Mouse (Mus musculus): ENCODE data around the gene Tssk1.
A peak's percentile ranks its signal among the peaks of the same experiment; 100 is the strongest.

Gene Tssk1

GRCm38 (mm10) chr16:17911052-17911595, 17.1 kb downstream of the Tssk1 start, which contains the start of gene Ess2:
TSS of gene Ess2 (minus strand) at chr16:17911348.
- peak; percentile 95 for DNase-seq

DNA sequence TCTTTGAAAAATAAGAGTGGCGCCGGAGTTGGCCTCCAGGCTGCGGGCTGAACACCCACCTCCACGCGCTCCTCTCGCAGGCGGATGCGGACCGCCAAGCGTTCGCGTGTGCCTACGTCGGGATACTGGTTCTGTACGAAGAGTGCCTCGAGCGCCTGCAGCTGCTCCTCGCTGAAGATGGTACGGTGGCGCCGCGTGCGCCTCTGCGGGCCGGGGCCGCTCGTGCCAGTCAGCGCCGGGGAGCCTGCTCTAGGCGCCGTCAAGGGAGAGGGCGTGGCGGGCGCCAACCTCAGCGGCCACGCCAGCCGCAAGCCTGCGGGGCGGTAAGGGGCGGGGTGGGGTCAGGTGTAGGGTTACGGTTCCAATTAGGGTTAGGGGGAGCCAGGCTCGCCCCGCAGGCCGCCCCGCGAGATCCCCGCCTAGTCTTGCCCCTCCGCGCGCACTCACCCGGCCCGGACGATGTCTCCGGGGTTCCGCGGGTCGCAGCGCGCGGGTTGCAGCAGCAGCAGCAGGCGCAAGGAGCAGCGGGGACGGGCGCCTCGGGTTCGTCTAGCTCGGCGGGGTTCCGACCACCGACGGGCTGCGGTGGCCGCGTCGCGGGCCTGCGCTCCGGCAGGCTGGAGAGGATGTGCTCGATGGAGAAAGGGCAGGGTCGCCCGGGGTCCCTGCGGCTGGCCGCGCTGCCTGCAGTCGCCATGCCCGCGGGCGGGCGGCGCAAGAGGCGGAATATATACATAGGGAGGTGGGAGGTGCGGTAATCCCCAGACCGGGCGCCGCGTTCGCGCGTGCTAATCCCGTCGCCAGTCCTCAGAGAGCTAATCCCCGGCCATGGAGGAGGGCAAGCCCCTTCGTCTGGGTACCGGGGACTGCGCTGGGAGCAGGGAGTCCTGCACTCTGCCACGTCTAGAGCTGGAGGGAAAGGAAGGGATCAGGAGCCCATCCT, 20.6 kb downstream of the Tssk1 start, which contains the start of gene Gsc2:
Gene Gsc2, minus strand, starts transcription at position 753 of the 943 bp plus-strand sequence.
- DNase-seq: peak; percentile 17

DNA sequence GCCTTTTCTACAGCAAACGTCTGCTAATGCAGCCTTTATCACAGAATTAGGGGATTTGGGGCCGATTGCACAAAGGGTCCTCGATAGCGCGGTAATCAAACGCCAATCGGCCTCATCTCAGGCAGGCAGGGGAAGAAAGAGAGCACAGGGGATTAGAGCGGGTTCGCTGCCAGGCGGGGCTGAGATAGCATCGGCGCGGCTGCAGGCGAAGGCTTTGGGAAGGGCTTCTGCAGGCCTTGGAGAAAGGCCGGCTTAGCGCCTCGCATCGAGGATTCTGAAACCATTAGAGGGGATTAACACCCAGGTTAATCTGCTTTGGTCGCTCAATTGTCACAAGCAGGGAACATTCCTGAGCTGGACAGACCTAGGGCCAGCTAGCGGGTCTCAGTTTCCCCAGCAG, 26.6 kb downstream of the Tssk1 start:
- no peak for DNase-seq

DNA sequence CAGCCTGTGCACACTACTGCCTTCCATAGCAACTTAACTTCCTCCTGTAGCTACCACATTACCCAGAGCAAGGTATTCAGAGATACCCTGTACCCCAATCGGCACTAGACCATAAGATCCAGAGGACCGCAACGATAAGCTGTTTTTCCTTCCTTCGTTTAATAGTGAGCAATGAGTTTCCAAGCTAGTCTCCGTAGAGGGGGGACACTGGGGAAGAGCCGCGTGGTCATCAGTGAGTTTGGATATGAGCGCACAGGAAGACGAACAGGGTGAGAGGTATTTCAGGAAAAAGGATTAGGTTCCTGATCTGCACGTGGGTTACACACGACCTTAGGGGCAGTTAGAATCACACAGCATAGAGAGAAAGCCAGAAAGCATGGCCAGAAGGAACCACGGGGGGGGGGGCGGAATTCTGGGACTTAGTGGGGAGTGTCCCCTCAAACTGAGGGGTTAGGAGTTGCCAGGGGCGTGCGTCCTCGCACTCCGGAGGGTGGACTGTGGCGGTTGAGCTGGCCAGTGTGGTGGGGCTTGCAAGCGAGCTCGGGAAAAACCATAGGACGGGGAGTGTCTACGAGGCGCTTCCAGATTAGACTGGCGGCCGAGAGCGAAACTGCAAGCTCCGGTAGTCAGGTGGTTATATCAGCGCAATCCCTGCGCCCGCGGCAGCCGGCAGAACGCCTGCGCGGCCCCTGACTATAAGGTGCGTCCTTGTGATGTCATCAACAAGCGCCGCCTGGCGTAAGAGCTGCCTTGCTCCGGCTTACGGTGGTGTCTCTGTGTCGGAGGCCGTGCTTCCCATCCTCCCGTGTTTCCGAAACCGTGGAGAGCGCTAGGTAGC, 27.5 kb downstream of the Tssk1 start:
- DNase-seq: peak; percentile 97

GRCm38 (mm10) chr16:17922163-17922538, 28.1 kb downstream of the Tssk1 start:
- no peak for DNase-seq

GRCm38 (mm10) chr16:17927351-17928082, 33.5 kb downstream of the Tssk1 start:
- DNase-seq: peak; percentile 53

GRCm38 (mm10) chr16:17928087-17928580, 34.1 kb downstream of the Tssk1 start, which contains the start of gene Slc25a1:
TSS of gene Slc25a1 (minus strand) at chr16:17928219.
- peak; percentile 83 for DNase-seq

DNA sequence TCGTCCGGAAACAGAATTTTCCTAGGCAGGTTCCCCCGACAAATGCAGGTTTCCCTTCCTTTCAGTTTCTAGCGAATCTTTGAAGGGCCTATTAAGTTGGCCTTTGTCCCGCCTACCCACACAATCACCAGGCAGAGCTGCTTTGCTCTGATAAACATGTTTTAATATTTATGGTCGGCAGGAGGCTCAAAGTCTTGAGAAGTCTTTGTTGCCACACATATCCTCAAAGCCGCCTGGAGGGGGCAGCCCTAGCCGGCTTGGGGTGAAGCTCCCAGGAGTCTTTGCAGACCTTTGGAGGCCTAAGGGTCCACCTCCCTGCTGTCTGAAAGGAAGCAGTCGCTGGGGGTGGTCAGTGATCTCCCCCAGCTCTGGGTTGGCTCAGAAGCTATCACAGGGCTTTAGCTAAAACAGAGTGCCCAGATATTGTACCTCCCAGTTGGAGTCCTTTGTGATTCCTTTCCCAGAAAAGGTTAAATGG, 34.6 kb downstream of the Tssk1 start:
- peak; percentile 94 for DNase-seq

- DNase-seq: no peak
These were observed 35.2 kb downstream of the Tssk1 start for GRCm38 (mm10) chr16:17929211-17929610.

GRCm38 (mm10) chr16:17929631-17930030, 35.6 kb downstream of the Tssk1 start:
- DNase-seq: no peak

DNA sequence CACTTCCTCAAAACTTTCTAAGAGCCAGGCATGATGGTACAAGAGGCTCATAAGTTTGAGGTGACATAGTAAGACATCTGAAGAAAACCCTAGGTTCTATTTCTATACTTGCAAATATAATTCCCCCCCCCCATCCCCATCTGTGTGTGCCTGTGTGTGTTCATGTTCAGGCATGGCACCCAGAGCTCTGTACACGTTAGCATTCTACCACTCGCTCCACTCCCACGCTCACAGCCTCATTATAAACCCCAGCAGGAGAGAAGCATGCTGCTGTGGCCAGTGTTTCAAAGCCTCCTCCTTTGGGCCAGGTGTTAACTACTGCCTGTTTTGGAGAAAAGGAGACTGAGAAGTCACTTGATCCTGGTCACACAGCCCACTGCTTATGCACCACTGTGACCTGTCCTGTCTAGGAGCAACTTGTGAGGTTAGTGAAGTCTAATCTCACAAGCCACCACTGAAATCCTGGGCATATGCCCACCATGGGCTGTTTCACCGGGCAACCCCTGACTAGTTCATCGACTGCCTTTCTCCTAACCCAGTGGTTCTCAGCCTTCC, 38.0 kb downstream of the Tssk1 start:
- no peak for DNase-seq

DNA sequence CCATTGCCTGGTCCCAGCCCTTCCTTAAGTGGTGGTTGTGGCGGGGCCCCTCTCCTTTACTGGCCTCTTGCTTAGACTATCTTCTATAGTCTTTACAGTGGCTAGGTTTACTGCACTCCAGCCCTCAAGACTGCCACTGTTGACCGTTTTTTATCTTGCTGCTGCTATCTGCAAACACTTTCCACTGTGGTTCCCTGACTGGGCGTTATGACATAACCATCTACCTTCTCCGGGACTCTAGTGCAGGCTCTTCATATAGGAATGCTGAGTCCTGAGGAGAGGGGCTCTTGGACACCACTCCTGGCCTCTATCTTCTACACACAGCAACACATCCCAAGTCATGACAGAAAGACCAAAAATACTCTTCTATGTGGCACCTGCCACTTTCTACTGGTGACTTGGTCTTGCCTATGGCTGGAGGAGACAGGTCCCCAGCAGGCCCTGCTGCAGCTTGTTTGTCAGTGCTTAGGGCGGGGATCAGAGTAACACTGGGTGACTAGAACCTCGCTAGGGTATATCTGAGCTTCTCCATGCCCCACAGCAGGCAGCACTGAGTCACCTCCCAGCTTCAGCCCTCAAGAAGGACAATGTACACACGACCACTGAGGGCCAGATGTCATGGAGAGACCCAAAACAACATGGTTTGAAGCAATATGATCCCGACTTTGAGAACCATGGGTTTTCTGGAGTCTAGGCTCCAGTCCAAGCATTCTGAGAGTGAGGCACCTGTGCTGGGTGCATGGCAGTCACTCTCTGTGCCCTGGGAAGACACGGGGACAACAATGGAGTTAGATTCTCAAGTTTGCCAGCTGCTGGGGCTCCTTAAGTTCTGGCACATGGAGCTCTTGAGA, 39.8 kb downstream of the Tssk1 start:
- DNase-seq: no peak

DNA sequence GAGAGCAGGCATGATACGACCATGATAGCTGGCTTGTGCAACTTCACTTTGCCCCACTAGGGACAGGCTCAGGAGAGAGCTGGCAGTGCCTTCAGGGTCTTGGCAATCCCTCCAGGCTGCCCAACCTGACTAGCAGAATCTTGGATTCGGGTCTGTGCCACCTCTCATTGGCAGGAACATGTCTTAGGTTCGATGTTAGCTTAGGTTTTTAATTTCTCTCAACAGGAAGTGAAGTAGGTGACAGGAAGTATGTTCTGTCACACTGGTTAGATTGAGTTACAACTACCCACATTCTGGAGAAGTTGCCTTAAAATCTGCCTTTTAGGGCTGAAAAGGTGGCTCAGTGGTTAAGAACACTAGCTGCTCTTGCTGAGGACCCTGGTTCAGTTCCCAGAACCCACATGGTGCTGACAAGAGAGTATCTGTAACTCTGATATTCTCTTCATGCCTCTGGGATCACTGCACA, 40.5 kb downstream of the Tssk1 start:
- DNase-seq: no peak

DNA sequence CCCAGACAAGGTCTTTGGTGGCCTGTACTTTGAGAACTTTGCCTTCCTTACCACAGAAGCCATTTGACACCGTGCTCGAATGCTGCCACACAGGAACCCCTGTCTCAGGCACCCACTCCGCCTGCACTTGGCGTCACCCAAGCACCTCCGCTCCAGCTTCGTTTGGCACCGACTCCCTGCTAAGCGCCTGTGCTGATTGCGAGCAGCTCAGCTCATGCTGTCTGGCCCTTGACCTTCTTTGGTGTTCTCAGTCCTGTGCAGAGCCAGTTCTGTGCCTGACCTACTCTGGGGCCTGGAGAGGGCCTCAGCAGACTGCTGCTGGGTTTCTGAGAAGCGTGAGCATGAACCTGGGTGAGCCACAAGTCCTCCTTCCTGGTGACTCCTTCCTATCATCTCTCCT, 42.8 kb downstream of the Tssk1 start:
- peak; percentile 51 for DNase-seq

DNA sequence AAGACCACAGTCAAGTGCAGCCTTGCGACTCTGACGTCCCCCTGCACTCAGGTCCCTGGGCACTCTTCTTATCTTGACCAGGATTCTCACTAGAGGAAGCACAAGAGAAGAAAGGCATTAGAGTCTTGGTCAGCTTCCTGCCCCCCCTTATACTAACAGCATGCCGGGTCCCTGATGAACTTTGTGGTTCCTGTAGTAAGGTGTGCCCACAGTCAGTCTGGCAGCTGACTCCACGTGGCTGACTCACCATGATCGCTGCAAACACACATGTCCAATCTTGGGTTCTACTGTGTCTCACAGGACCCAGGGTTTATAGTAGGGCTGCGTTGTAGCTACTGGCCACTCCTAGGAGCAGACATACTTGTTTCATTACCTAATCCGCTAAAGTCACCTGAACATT, 44.2 kb downstream of the Tssk1 start:
- DNase-seq: no peak

- DNase-seq: peak; percentile 83
These were observed 44.8 kb downstream of the Tssk1 start for GRCm38 (mm10) chr16:17938821-17939220.

DNA sequence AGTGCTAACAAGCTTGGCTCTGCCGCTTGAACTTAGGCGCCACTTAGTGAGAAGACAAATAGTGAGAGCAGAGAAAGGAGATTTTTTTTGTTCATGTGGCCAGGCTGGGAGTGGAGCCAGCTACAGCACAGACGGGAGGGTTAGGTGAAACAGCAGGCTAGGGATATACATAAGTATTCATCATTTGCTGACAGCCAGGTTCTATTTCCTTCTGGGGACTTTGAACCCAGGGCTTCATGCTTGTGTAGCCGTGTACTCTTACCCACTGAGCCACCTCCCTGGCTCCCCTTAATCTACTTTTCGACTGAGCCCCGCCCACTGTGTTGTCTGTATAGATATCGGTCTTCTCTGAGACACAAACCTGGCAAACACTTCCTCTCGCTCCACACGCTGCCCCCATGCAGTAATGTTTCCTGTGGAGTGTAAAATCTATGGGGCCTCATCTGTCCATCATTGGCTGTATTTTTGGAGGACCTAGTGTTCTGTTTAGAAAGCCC, 45.3 kb downstream of the Tssk1 start:
- no peak for DNase-seq

- no peak for DNase-seq
These were observed 49.4 kb downstream of the Tssk1 start for GRCm38 (mm10) chr16:17943466-17943865.

- DNase-seq: peak; percentile 25
These were observed 51.2 kb downstream of the Tssk1 start for GRCm38 (mm10) chr16:17945081-17945831.
